Mouse (Mus musculus): ENCODE data around the gene Vmn1r213. TPM values are rescaled to one million over a fixed set of nuclear protein-coding genes. Genes with fewer than 3 reads are reported as not detected.

The Vmn1r213 gene
- polyA plus RNA-seq (2012; ENCODE audit: low replicate concordance) = not detected in 2 replicates

GRCm38 (mm10) chr13:23007356-23007755, at the start of gene Vmn1r213:
TSS of gene Vmn1r213 (plus strand) at chr13:23007656.

GRCm38 (mm10) chr13:23030118-23030517, 22.7 kb downstream of the Vmn1r213 start, which contains the start of gene Vmn1r214:
TSS of gene Vmn1r214 (plus strand) at chr13:23030418.

Other genes with a start within 250 kb of the Vmn1r213 start
- not detected in 2 replicates for gene Vmn1r208, start 230.3 kb upstream of the Vmn1r213 start, polyA plus RNA-seq (2012; ENCODE audit: low replicate concordance)
- not detected in 2 replicates for gene Vmn1r209, start 198.0 kb upstream of the Vmn1r213 start, polyA plus RNA-seq (2012; ENCODE audit: low replicate concordance)
- not detected in 2 replicates for gene Vmn1r210, start 176.3 kb upstream of the Vmn1r213 start, polyA plus RNA-seq (2012; ENCODE audit: low replicate concordance)
- not detected in 2 replicates for gene Vmn1r211, start 150.1 kb upstream of the Vmn1r213 start, polyA plus RNA-seq (2012; ENCODE audit: low replicate concordance)
- gene Vmn1r212, start 123.5 kb upstream of the Vmn1r213 start, polyA plus RNA-seq (2012; ENCODE audit: low replicate concordance) = not detected in 2 replicates
- gene Vmn1r214, start 22.8 kb downstream of the Vmn1r213 start, polyA plus RNA-seq (2012; ENCODE audit: low replicate concordance) = not detected in 2 replicates
- gene Vmn1r215, start 60.4 kb downstream of the Vmn1r213 start, polyA plus RNA-seq (2012; ENCODE audit: low replicate concordance) = not detected in 2 replicates
- gene Vmn1r217, start 110.6 kb downstream of the Vmn1r213 start, polyA plus RNA-seq (2012; ENCODE audit: low replicate concordance) = 0.02 TPM in 1 of 2 replicates, not detected in the other
- not detected in 2 replicates for gene Vmn1r218, start 125.5 kb downstream of the Vmn1r213 start, polyA plus RNA-seq (2012; ENCODE audit: low replicate concordance)
- gene Vmn1r219, start 151.7 kb downstream of the Vmn1r213 start, polyA plus RNA-seq (2012; ENCODE audit: low replicate concordance) = not detected in 2 replicates
- gene Vmn1r220, start 180.3 kb downstream of the Vmn1r213 start, polyA plus RNA-seq (2012; ENCODE audit: low replicate concordance) = not detected in 2 replicates
- gene Vmn1r221, start 206.5 kb downstream of the Vmn1r213 start, polyA plus RNA-seq (2012; ENCODE audit: low replicate concordance) = not detected in 2 replicates
- gene Vmn1r222, start 228.3 kb downstream of the Vmn1r213 start, polyA plus RNA-seq (2012; ENCODE audit: low replicate concordance) = not detected in 2 replicates
- not detected in 2 replicates for gene Vmn1r223, start 239.5 kb downstream of the Vmn1r213 start, polyA plus RNA-seq (2012; ENCODE audit: low replicate concordance)